Mouse (Mus musculus) midbrain, embryonic 10.5 days (tissue): ENCODE results near the gene Tmem231. TPM values are rescaled to one million over a fixed set of nuclear protein-coding genes. Genes with fewer than 3 reads are reported as not detected.

ENCODE experiments used
- DNase-seq: peaks from one replicate; pipeline ENCODE4 v3.0.0-alpha.2; 2017; ENCODE audit warnings: low spot score
- H3K27ac ChIP-seq: fragments of 300-500 bp; sonication (generic); replicated peaks from 2 replicates; pipeline ENCODE4 v1.5.1; 2016; ENCODE audit warnings: mild to moderate bottlenecking
- H3K27me3 ChIP-seq: fragments of 300-500 bp; sonication (generic); 2 replicates; pipeline ENCODE4 v1.6.1; 2016; ENCODE audit warnings: low read depth, mild to moderate bottlenecking; ENCODE audit not compliant: poor library complexity, severe bottlenecking
- H3K36me3 ChIP-seq: fragments of 300-500 bp; sonication (generic); 2 replicates; pipeline ENCODE4 v1.6.1; 2016; ENCODE audit warnings: mild to moderate bottlenecking, moderate library complexity
- H3K4me1 ChIP-seq: fragments of 300-500 bp; sonication (generic); 2 replicates; pipeline ENCODE4 v1.6.1; 2016
- H3K4me3 ChIP-seq: fragments of 300-500 bp; sonication (generic); 2 replicates; pipeline ENCODE4 v1.5.1; 2016; ENCODE audit warnings: mild to moderate bottlenecking, moderate library complexity
- H3K9me3 ChIP-seq: fragments of 300-500 bp; sonication (generic); replicated peaks from 2 replicates; pipeline ENCODE4 v1.6.1; 2016; ENCODE audit warnings: mild to moderate bottlenecking
- WGBS: fragments of 180-500 bp; shearing (Covaris S2); methylation state at CpG from one replicate; pipeline ENCODE4 v1.1.7; 2016; 5-methylcytosine and 5-hydroxymethylcytosine counted together
- polyA plus RNA-seq: library from polyadenylated mRNA; unstranded; fragments of >200 nt; fragmentation: Nextera tagmentation; extraction: Ambion mirVana; gene quantifications from 2 replicates; pipeline ENCODE4 v1.2.1, GENCODE M21; 2016

The Tmem231 gene
- polyA plus RNA-seq, 1 experiment from 2014 or later, result 26.7 TPM

DNA sequence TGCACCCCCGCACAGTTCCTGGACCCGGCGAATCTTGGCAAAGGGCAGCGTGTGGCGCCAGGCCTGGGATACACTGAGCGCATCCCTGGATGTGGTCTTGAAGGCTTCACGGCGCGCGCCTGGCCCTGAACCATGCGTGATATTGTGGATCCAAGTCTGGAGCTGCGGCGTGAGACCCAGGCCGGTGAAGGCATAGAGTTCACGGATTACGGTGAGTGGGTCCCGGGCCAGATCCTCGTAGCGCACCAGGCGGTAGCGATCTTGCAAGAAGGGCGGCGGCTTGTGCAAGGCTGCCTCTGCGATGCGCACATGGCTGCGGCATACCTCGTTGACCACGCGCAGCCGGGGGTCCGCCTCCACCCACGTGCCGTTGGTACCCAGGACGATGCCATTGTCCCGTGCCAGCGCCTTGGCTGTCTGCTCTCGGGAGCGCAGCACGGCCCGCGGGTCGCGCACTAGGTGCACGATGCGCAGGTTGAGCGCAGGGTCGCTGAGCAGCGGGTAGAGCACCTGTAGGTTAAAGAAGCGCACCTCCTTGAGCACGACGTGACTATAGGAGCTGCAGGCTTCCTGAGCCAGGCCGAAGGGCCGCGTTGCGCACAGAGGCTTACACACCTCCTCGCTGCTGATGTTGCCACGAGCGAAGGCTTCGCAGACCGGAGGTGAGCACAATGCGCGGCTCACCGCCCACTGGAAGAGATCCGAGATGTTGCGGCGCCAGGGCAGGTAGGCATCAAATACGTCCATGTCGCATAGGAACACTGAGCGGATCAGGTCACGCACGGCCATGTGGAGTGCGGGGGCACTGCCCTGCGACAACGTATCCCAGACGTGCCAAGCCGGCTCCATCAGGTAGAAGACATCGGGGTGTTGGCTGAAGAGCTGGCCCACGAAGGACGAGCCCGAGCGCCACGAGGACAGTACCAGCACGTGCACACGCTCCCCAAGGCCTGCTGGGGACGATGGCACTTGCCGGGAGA, 43.5 kb downstream of the Tmem231 start:
- H3K27ac ChIP-seq, result no peak overlapping the region
- 12% methylated on average over 86 of the region's 86 CpGs for whole genome bisulfite sequencing
- H3K27me3 ChIP-seq, result peaks cover 59% of the 10 kb centered on the region
- no peaks in the 10 kb centered on the region for H3K9me3 ChIP-seq
- peak overlapping the region; percentile 44 for H3K4me3 ChIP-seq
- no peaks in the 10 kb centered on the region for H3K36me3 ChIP-seq
- peaks cover 14% of the 10 kb centered on the region for H3K4me1 ChIP-seq
- peak; percentile 19 for DNase-seq

DNA sequence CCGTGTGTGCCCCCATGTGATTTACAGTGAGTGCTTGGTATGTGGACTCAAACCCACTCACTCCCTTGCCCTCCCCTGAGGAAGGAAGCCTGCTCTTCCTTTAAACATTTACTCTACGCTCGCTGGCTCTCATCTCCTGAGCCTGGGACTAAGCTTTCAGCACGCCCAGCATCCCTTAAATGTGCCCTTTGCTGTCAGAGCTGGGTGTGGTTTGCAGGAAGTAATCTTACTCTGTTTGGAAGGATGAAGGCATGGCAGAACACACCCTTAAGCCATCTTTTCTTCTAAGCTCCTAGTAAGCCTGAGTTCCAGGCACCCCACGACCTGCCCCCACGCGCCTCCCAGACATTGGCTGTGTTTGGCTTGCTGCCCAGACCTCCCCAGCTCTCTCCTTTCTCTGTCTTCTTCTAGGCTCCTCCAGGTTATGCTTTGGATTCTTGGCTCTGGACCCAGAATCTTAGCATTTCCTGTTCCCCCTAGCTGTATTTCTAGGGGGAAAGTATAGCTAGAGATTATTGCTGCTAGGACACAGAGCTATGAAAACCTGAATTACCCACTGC, 45.5 kb downstream of the Tmem231 start:
- no peak for DNase-seq
- WGBS, result 61% methylated on average over 7 of the region's 7 CpGs
- Histone ChIP-seq H3K27me3 (peaks cover 59% of the 10 kb centered on the region), H3K27ac (no peak overlapping the region), H3K9me3 (no peaks in the 10 kb centered on the region), H3K4me1 (peaks cover 14% of the 10 kb centered on the region), H3K4me3 (no peak overlapping the region), H3K36me3 (no peaks in the 10 kb centered on the region)

DNA sequence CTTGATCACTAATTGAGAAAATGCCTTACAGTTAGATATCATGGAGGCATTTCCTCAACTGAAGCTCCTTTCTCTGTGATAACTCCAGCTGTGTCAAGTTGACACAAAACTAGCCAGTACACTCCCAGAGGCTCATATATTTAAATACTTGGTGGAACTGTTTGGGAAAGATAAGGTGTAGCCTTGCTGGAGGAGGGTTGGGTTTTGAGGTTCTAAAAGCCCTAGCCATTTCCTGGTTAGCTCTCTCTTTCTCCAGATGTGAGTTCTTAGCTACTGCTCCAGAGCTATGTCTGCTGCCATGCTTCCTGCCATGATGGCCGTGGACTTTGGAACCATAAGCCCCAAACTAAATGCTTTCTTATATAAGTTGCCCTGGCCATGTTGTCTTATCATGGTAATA, 46.2 kb downstream of the Tmem231 start:
- H3K4me3 ChIP-seq, result no peak overlapping the region
- no peaks in the 10 kb centered on the region for H3K9me3 ChIP-seq
- H3K27me3 ChIP-seq, result peaks cover 58% of the 10 kb centered on the region
- no peak for DNase-seq
- H3K4me1 ChIP-seq, result peaks cover 14% of the 10 kb centered on the region
- WGBS, result 75% methylated on average over 1 of the region's 1 CpGs
- H3K27ac ChIP-seq, result no peak overlapping the region
- no peaks in the 10 kb centered on the region for H3K36me3 ChIP-seq

DNA sequence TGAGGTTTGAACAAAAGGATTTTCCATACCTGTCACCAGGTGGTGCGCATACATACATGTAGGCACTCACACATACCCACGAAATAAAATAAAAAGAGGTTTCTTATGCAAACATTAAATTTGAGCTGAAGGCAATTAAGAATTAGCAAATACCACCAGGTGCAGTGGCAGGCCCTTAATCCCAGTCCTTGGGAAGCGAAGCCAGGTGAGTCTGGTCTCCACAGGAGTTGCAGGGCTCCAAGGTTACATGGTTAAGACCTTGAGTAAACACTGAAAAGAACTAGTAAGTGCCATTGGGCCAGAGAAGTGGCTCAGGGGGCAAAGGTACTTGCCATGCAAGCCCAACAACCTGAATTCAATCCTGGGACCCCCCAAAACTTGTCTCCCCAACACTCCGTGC, 50.1 kb downstream of the Tmem231 start:
- 91% methylated on average over 4 of the region's 4 CpGs for WGBS
- Histone ChIP-seq H3K27me3 (peaks cover 20% of the 10 kb centered on the region), H3K4me3 (no peak overlapping the region)

DNA sequence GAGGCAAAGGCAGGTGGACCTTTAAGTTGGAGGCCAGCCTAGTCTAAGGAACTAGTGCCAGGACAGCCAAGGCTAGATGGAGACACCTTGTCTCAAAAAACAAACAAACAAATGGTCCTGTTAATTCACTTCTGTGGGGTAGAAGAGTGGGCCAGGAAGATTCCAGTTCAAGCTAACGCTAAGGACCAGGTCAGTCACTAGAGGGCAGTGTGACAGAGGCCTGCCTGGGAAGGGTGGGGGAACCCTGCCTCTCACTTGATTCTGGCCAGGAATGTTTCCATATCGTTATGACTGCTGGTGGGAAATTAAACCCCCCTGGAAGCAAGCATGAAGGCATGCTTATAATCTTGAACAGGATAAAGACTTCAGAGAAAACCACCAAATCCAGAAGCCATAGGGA, 52.1 kb downstream of the Tmem231 start:
- no peak overlapping the region for H3K27ac ChIP-seq
- peak; percentile 51 for DNase-seq
- no peaks in the 10 kb centered on the region; the same call in 1 of the 2 replicates for H3K27me3 ChIP-seq
- 9% methylated on average over 2 of the region's 2 CpGs for WGBS
- no peaks in the 10 kb centered on the region for H3K4me1 ChIP-seq
- no peak overlapping the region for H3K4me3 ChIP-seq
- H3K36me3 ChIP-seq, result no peaks in the 10 kb centered on the region
- H3K9me3 ChIP-seq, result no peaks in the 10 kb centered on the region

More for the DNA sequence above, 50.1 kb downstream of the Tmem231 start:
- no peak for DNase-seq
- no peaks in the 10 kb centered on the region for H3K36me3 ChIP-seq
- no peak overlapping the region for H3K27ac ChIP-seq
- H3K4me1 ChIP-seq, result no peaks in the 10 kb centered on the region
- no peaks in the 10 kb centered on the region for H3K9me3 ChIP-seq

DNA sequence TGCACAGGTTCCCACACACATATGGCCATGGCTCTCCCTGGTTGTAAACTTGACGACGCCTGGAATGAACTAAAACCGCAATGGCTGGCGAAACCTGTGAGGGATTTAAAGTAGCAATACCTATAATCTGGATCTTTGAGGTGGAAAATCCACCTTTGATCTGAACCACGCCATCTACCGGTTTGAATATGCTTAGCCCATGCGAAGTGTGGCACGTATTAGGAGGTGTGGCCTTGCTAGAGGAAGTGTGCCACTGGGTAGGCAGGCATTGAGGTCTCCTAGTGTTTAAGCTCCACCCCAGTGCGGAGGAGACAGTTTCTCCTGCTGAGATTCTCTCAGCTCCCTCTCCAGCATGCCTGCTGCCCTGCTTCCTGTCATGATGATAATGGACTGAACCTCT, 56.0 kb downstream of the Tmem231 start:
- WGBS, result 63% methylated on average over 9 of the region's 9 CpGs
- no peaks in the 10 kb centered on the region for H3K27me3 ChIP-seq
- no peaks in the 10 kb centered on the region for H3K9me3 ChIP-seq
- no peak for DNase-seq
- H3K27ac ChIP-seq, result no peak overlapping the region
- H3K4me3 ChIP-seq, result no peak overlapping the region
- peaks cover 11% of the 10 kb centered on the region for H3K4me1 ChIP-seq
- 0 out of 2 replicates have a peak, but pooled peaks cover 3% of the 10 kb centered on the region for H3K36me3 ChIP-seq

DNA sequence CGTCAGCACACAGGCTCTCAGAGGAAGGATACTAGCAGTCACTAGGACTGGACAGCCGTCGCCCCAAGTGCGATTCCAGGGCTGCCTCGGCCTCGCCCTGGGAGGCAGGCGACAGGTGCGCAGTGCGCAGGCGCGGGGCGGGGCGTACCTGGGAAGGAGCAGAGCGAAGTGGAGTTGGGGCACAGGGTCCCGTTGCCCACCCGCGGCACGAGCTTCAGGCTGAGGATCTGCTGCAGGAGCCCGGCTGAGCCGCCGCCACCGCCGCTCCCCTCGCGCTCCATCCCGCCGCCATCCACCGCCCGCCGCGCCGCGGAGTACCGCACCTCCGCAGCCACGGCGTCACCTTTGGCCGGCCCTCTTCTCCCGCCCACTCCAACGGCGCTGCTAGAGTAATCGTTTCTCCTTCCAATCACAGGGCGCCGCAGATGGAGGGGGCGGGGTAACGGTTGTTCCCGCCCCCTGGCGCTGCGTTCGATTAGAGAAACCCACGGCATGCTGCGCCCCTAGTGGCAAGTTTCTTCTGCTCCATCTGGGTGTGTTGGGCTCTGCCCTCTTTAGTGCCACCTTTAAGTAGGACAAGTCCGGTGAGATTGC, 57.2 kb downstream of the Tmem231 start, which contains the start of gene Tmem170:
Gene Tmem170, minus strand, starts transcription at position 396 of the 594 bp plus-strand sequence.
- H3K4me3 ChIP-seq, result peak within 1 kb of the TSS; percentile 86
- no peaks in the 10 kb centered on the region for H3K9me3 ChIP-seq
- WGBS, result under 1% methylated on average over 53 of the region's 53 CpGs
- H3K4me1 ChIP-seq, result peaks cover 11% of the 10 kb centered on the region
- H3K27ac ChIP-seq, result peak within 1 kb of the TSS; percentile 90
- no peaks in the 10 kb centered on the region for H3K27me3 ChIP-seq
- H3K36me3 ChIP-seq, result 0 out of 2 replicates have a peak, but pooled peaks cover 3% of the 10 kb centered on the region
- DNase-seq, result peak; percentile 96

DNA sequence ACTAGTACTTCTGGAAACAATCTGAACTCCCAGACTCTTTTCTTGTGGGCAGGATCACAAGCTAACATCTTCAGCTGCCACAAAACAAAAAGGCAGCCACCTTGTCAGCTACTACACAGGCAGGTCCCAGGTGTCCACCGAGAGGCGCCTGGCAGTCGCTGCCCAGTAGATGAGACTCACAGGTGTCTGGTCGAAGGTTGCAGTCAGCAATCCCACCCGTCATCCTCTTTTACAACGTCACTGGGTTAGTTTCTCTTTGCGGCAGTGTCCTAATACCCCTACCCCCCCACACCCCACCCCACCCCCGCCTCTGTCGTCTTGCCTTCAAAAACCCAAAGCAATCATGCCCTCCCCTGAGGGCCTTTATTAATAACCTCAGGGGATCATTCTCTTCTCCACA, 57.9 kb downstream of the Tmem231 start:
- Histone ChIP-seq H3K27ac (peak overlapping the region; percentile 90), H3K9me3 (no peaks in the 10 kb centered on the region), H3K36me3 (0 out of 2 replicates have a peak, but pooled peaks cover 3% of the 10 kb centered on the region), H3K4me1 (peaks cover 11% of the 10 kb centered on the region), H3K27me3 (no peaks in the 10 kb centered on the region), H3K4me3 (peak overlapping the region; percentile 86)
- 35% methylated on average over 9 of the region's 9 CpGs for WGBS
- no peak for DNase-seq

DNA sequence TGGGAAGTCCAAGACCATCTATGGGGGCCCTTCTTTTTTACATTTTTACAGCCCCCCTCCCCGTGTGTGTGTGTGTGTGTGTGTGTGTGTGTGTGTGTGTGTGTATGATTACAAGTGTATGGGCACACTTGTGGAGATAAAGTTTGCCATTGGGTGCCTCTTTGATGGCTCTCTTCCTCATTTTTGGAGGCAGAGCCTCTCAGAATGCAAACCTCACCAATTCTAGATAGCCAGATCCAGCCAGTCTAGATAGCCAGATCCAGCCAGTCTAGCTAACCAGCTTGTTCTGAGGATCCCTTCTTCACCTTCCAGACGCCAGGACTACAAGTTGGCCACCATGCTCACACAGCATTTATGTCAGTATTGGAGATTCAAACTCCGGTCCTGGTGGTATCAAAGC, 62.4 kb downstream of the Tmem231 start:
- WGBS, result 77% methylated on average over 3 of the region's 3 CpGs
- no peaks in the 10 kb centered on the region for H3K9me3 ChIP-seq
- peaks cover 3% of the 10 kb centered on the region; the same call in 1 of the 2 replicates for H3K36me3 ChIP-seq
- no peaks in the 10 kb centered on the region for H3K27me3 ChIP-seq
- peaks cover 13% of the 10 kb centered on the region for H3K4me1 ChIP-seq
- no peak overlapping the region for H3K4me3 ChIP-seq
- H3K27ac ChIP-seq, result no peak overlapping the region
- no peak for DNase-seq

DNA sequence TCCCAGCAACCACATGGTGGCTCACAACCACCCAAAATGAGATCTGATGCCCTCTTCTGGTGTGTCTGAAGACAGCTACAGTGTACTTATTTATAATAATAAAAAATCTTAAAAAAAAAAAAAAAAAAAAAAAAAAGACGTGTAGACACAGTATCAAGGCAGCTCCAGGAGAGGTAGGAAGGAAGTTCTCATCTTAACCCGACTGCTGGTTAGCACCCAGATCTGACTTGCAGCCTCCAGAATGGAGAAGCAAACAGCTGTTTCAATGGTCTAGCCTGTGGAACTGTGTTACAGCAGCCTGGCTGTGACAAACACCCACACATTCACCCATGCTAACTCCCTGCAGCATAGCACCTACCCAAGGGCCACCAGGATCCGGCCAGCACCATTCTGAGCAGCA, 63.3 kb downstream of the Tmem231 start:
- H3K27ac ChIP-seq, result no peak overlapping the region
- 92% methylated on average over 3 of the region's 3 CpGs for WGBS

DNA sequence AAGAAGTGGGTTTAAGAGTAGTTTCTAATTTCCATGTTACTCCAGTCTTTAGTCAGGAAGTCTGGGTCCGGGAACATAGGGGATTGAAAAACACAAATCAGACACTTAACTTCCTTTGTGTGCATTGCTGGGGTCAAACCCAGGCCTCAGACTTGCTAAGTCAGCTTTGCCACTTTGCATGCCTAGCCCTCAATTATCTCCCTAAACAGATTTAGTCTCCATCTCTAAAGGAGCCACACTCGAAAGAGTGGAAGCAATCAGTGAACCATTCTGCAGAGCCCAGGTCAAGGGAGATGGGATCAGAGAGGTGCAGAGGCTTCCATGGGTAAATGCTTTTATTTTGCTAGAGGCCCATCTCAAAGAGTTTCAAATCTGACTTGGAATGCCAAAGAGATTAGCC, 65.0 kb downstream of the Tmem231 start:
- Histone ChIP-seq H3K36me3 (peaks cover 17% of the 10 kb centered on the region), H3K27me3 (no peaks in the 10 kb centered on the region), H3K9me3 (no peaks in the 10 kb centered on the region), H3K4me3 (no peak overlapping the region), H3K27ac (no peak overlapping the region), H3K4me1 (0 out of 2 replicates have a peak, but pooled peaks cover 3% of the 10 kb centered on the region)
- DNase-seq, result no peak
- WGBS, result 52% methylated on average over 2 of the region's 2 CpGs

More for the DNA sequence above, 63.3 kb downstream of the Tmem231 start:
- no peak for DNase-seq
- Histone ChIP-seq H3K27me3 (no peaks in the 10 kb centered on the region), H3K9me3 (no peaks in the 10 kb centered on the region), H3K36me3 (peaks cover 12% of the 10 kb centered on the region), H3K4me3 (no peak overlapping the region), H3K4me1 (peaks cover 4% of the 10 kb centered on the region)

DNA sequence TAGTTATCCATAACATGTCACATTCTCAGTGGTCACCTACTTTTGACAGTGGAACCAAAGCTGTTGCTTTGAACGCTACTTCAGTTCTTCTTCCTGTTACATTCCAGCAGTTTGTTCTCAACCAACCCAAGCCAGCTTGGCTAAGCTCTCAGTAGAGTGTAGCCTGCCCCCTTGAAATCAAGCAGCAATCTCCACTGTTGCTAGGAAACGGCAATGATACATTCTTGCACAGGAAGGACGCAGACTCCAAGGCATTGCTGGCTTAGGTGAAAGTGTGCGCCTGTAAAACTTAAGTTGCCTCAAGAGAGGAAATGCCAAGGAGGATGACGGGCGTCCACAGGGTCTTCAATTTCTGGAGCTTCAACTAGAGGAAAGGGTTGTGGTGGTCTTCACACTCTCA, 67.8 kb downstream of the Tmem231 start:
- Histone ChIP-seq H3K4me3 (no peak overlapping the region), H3K4me1 (0 out of 2 replicates have a peak, but pooled peaks cover 3% of the 10 kb centered on the region), H3K27ac (no peak overlapping the region), H3K27me3 (no peaks in the 10 kb centered on the region), H3K9me3 (no peaks in the 10 kb centered on the region), H3K36me3 (peaks cover 13% of the 10 kb centered on the region)
- 93% methylated on average over 6 of the region's 6 CpGs for WGBS
- DNase-seq, result no peak
